Mouse (Mus musculus): ENCODE measurements around the gene Ccnd2.

Ccnd2 gene

GRCm38 (mm10) chr6:127147665-127148064 is 4.3 kb downstream of the Ccnd2 start:
- peak; percentile 72 to 79 for DNase-seq

GRCm38 (mm10) chr6:127146322-127146947 is 5.6 kb downstream of the Ccnd2 start:
- no peak for DNase-seq

- no peak for DNase-seq
These were observed 6.4 kb downstream of the Ccnd2 start for GRCm38 (mm10) chr6:127145464-127146190.

GRCm38 (mm10) chr6:127143576-127144288 is 8.3 kb downstream of the Ccnd2 start:
- no peak for DNase-seq

DNA sequence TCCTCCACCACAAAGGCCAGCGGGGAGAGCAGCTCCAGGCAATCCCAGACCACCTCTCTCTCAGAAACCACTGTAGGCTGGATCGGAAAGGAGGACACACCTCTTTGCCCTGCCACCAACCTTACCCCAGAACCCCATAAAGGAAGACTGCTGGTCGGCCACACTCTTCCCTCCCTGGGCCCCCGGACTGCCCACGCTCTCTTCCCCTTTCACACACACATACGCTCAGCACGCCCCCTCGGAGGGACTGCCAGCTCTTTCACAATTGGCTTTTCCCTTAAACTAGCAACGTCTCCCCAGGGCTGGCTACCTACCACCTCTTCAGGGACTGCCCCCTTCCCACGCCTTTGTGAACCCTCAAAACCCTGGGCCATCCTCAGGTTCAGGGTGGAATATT is 8.9 kb downstream of the Ccnd2 start:
- no peak for DNase-seq

DNA sequence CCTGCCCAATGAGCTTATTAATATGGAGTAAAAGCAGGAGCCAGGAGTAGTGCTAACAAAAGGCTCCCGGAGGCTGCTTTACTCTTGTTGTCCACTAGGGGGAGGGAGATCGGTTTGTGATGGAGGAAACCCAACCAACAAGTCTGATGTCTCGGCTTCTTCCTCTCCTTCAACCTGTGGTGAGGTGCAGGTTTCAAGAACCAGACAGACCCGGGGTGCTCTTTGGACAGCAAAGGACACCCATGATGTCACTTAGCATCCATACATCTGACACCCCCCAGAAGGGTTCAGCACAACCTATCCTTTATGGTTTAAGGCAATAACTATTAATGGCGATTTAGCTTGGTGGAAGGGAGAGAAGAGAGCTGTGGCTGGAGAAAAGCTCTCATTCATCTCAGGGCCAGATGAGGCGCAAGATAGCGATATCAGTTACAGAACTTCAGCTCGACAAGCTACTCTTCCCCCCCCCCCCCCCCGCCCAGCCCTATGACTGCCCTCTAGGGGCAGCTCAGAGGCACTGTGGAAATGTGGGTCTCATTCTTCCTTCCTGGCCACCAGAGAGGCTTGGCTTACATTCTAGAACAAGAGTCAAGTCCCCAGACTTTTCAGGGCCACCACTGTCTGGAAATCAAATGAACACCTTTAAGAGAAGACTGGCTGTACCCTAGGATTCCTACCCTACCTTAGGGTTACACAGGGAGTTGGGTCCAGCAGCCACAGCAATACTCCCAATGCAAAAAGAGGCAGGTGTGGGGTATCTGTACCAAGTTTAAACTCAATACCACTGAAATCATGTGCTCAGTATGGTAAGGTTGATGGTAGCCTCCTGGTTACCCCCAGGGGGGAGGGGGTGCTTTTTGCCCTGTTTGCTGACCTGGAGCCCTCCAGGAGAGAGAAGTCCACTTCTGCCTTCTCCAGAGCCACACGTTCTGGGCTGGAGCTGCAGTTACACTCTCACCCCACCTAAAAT is 9.6 kb downstream of the Ccnd2 start:
- DNase-seq: peak in 1 of 2 experiments; percentile 54

DNA sequence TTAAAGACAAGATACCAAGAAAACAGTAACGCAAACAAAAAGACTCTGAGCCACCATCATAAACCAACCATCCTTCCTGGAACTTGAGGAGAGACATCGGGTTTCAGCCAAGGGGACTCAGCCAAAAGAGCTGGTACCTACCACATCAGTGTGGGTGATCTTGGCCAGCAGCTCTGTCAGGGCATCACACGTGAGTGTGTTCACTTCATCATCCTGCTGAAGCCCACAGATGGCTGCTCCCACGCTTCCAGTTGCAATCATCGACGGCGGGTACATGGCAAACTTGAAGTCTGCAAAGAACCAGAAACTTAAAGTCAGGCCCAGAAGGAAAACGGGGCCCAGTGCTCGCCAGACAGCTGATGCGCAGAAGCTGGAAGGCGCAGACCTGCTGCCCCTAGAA is 13.0 kb downstream of the Ccnd2 start:
- no peak for DNase-seq

- DNase-seq: no peak
These were observed 18.4 kb downstream of the Ccnd2 start for GRCm38 (mm10) chr6:127133433-127134245.

DNA sequence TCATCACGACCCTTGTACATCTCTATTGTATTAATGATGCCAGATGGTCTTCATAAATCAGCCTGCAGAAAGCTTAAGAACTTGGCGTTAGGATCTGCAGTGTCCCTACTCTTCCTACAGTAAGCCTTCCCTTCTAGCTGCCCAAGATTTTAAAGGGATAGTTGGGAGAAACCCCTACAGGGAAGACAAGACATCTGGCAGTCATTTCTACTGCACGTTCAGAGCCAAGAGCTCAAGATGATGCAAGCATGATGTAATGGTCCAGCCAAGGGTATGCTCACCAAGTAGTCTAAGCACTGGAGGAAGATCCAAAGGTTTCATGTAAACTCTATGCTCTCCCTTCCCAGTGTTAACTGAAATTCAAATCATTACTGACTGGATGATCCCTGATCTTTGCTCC is 19.3 kb downstream of the Ccnd2 start:
- DNase-seq: no peak

DNA sequence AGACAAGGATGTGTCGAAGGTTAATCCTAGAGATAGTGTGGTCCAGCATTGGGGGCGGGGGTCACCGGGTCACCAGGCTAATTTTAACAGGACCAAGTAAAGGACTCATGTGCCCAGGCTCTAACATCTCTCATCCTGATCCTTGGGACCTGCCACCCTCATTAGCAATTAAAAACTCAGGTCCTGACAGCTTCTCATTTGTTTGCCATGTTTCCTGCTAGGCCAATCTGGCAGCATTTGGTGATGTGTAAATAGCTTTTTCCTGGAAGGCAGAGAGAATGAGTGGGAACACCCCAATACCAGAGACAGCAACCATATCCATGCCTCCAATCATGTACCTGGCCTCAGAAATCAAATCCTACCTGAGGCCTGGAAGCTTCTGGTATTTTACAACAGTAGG is 20.0 kb downstream of the Ccnd2 start:
- no peak for DNase-seq

DNA sequence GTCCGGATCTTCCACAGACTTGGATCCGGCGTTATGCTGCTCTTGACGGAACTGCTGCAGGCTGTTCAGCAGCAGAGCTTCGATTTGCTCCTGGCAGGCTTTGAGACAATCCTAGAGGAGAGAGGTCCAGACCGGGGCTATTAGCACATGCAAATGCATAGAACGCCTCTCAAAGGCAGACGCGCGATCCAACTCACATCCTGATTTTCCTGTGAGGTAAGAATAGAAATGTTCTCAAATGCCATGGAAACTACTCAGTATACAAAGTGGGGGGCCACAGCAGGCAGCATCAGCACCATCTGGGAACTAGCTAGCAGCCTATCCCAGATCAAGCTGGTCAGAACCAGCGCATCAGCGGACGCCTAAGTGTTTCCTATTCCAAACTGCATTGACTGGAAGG is 21.6 kb downstream of the Ccnd2 start:
- no peak for DNase-seq

- DNase-seq: no peak
These were observed 22.3 kb downstream of the Ccnd2 start for GRCm38 (mm10) chr6:127129659-127130058.

- DNase-seq: no peak
These were observed 28.5 kb downstream of the Ccnd2 start for GRCm38 (mm10) chr6:127123506-127123905.

DNA sequence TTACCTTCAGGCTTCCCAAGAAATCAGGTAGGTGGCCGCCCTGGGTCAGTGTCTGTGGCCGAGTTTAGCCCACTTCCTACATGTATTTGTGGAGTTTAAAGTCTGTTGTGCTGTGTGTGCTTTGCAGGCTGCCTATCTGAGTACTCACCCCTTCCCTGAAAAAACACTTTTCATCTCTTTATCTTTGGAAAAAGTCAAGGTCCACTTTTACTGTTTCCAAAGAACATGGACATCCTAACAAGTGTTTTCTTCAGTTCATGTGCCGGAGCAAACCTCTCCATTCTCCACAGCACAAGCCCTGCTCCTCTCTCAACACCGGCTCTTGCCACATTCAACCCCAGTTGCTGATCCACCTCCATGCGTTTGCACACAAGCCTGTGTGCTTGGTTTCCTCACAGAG is 29.0 kb downstream of the Ccnd2 start:
- DNase-seq: no peak

- DNase-seq: no peak
These were observed 29.7 kb downstream of the Ccnd2 start for GRCm38 (mm10) chr6:127122221-127122806.

GRCm38 (mm10) chr6:127114753-127115456 is 37.1 kb downstream of the Ccnd2 start:
- no peak for DNase-seq

DNA sequence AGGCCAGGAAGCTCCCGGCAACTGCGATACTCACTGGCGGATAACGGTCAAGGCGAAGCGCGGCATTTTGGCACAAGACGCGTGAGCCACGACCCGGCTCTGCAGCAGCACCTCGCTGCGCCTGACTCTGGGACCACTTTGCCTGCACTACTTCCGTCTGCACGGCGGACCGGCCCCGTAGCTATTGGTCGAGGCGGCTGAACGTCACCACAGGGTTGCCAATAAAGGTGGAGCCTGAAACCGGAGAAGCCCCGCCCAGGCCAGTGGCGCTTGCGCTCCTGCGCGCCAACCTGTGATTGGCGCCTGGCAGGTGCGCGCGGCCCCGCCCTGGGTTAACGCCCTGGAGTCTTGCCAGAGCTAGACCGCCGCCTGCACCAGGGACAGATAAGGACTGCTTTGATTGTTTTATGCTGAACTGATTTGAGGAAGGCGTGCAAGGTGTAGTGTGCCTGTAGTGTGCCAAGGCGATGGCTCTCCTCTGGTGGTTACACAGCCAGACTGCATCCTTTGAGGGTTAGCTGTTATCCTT is 42.5 kb downstream of the Ccnd2 start, which contains the start of gene Tigar:
Gene Tigar, minus strand, starts transcription at position 156 of the 529 bp plus-strand sequence.
- peak; percentile 97 for DNase-seq

- DNase-seq: no peak
These were observed 43.5 kb downstream of the Ccnd2 start for GRCm38 (mm10) chr6:127108368-127109060.

- no peak for DNase-seq
These were observed 44.6 kb downstream of the Ccnd2 start for GRCm38 (mm10) chr6:127107413-127107812.

- DNase-seq: no peak
These were observed 45.3 kb downstream of the Ccnd2 start for GRCm38 (mm10) chr6:127106726-127107125.

Measured in cerebellum, adult 18-20 months (tissue).